Mouse (Mus musculus) forebrain, embryonic 16.5 days (tissue): ENCODE data around the gene Tmbim7. TPM values are rescaled to one million over a fixed set of nuclear protein-coding genes. Genes with fewer than 3 reads are reported as not detected.
"Not testable (repeated sequence)": the region's sequence is repeated elsewhere in the genome, so short reads cannot be mapped to it uniquely, and the experiment has no call there.

Experiments
- ATAC-seq: fragments of 200-750 bp; cut with Nextera tagmentation; 2 replicates; pipeline ENCODE4 v1.8.0; 2017; ENCODE audit warnings: mild to moderate bottlenecking, moderate library complexity
- H3K27ac ChIP-seq: fragments of 300-500 bp; sonication (generic); 2 replicates; pipeline ENCODE4 v1.5.1; 2014; ENCODE audit warnings: low read length, control low read depth
- H3K27me3 ChIP-seq: fragments of 300-500 bp; sonication (generic); replicated peaks from 2 replicates; pipeline ENCODE4 v1.6.1; 2014; ENCODE audit warnings: low read length; ENCODE audit not compliant: control insufficient read depth, insufficient read depth
- H3K36me3 ChIP-seq: fragments of 300-500 bp; sonication (generic); 2 replicates; pipeline ENCODE4 v1.6.1; 2014; ENCODE audit not compliant: control insufficient read depth, insufficient read depth
- H3K4me1 ChIP-seq: fragments of 300-500 bp; sonication (generic); replicated peaks from 2 replicates; pipeline ENCODE4 v1.6.1; 2014; ENCODE audit warnings: low read length; ENCODE audit not compliant: control insufficient read depth, insufficient read depth
- H3K4me2 ChIP-seq: fragments of 300-500 bp; sonication (generic); 2 replicates; pipeline ENCODE4 v1.6.1; 2014; ENCODE audit warnings: mild to moderate bottlenecking, low read length, control low read depth
- H3K4me3 ChIP-seq: fragments of 300-500 bp; sonication (generic); replicated peaks from 2 replicates; pipeline ENCODE4 v1.5.1; 2014; ENCODE audit warnings: mild to moderate bottlenecking, low read length, control low read depth
- H3K9ac ChIP-seq: fragments of 300-500 bp; sonication (generic); replicated peaks from 2 replicates; pipeline ENCODE4 v1.6.1; 2014; ENCODE audit warnings: low read depth, low read length, control low read depth
- H3K9me3 ChIP-seq: fragments of 300-500 bp; sonication (generic); 2 replicates; pipeline ENCODE4 v1.6.1; 2016; ENCODE audit warnings: low read length; ENCODE audit not compliant: control insufficient read depth
- WGBS: fragments of 180-500 bp; shearing (Covaris S2); extraction: QIAGEN DNeasy Blood & Tissue Kit; methylation state at CpG from one replicate; pipeline ENCODE4 v1.1.7; 2014; 5-methylcytosine and 5-hydroxymethylcytosine counted together
- polyA plus RNA-seq: library from polyadenylated mRNA; unstranded; fragments of >200 nt; fragmentation: Nextera tagmentation; extraction: Ambion mirVana; gene quantifications from 2 replicates; pipeline ENCODE4 v1.2.1, GENCODE M21; 2015

Tmbim7 gene
- not detected in 2 replicates for polyA plus RNA-seq

DNA sequence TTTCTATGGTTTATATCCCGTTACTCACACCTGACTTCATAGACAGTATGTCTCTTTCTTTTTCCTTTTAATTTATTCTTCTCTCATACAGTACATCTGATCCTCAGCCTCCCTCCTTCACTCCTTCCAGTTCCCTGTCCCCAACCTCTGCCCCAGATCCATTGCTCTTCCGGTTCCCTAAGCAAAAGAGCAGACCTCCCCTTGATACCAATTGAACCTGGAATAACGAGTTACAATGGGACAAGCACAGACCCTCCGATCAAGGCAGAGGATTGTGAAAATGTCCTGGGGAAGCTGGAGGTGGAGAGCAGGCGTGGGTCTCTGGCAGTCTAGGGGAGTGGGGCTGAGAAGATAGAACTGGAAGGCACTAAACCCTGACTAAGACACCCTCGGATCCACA lies at the start of gene Tmbim7:
Gene Tmbim7 (plus strand): TSS at position 301 of the 400 bp plus-strand sequence.
- Histone ChIP-seq H3K4me3 (no peak within 1 kb of the TSS), H3K9ac (no peak within 1 kb of the TSS), H3K4me1 (peaks cover 5% of the 10 kb centered on the region), H3K27ac (no peak within 1 kb of the TSS), H3K36me3 (no peaks in the 10 kb centered on the region), H3K27me3 (no peaks in the 10 kb centered on the region), H3K9me3 (no peaks in the 10 kb centered on the region), H3K4me2 (no peak within 1 kb of the TSS)
- ATAC-seq = no peak
- 67% methylated on average over 6 of the region's 6 CpGs for WGBS

DNA sequence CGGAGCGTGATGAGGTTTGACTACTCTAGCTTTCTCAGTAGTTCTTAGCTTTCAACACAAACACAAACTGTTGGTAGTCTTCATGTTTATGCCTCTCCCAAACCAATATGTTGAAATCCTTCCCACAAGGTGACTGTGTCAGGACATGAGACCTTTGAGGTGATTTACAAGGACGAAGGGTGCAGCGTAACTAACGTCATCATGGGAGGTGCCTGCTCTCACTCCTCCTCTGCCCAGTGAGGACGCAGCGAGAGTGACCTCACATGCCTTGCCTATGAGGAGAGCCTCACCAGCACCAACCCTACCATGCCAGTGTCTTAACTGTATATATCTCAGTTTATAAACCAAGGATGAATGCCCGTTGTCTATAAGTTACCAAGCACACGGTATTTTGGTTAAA lies 43.9 kb upstream of the Tmbim7 start:
- Histone ChIP-seq H3K27me3 (no peaks in the 10 kb centered on the region), H3K9ac (no peak overlapping the region), H3K4me1 (no peaks in the 10 kb centered on the region), H3K27ac (no peak overlapping the region), H3K9me3 (no peaks in the 10 kb centered on the region), H3K36me3 (peaks cover 22% of the 10 kb centered on the region), H3K4me2 (no peak overlapping the region), H3K4me3 (no peak overlapping the region)
- no peak for ATAC-seq
- WGBS = 96% methylated on average over 9 of the region's 9 CpGs

DNA sequence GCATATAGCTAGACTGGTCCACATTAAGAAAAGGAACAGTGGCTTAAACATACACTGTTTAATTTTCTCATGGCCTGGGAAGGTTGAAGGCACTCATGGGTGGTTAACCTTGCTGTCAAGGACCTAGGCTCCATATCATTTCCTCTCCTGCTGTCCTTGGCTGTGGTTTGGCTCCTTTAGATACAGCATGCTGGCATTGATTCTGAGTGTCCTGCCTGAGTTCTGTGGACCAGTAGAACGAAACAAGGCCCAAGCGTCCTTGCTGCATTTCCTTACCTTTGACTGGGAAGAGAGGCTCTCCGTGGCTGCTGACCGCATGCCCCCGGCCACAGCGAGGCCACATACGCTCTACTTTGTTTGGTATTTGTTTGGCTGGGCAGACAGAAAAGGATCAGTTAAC lies 41.7 kb upstream of the Tmbim7 start:
- ATAC-seq = no peak
- no peak overlapping the region for H3K27ac ChIP-seq
- H3K9me3 ChIP-seq = no peaks in the 10 kb centered on the region

DNA sequence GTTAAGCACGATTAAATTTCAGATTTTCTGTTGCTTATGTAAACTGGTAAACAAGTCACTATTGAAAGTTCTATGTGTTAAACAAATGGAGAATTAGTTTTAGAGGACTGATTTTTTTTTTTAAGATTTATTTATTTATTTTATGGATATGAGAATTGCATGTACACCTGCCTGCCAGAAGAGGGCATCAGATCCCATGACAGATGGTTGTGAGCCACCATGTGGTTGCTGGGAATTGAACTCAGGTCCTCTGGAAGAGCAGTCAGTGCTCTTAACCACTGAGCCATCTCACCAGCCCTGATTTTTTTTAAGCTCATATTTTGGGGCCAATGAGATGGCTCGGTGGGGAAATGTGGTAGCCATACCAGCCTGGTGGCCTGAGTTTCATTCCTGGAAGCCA lies 39.1 kb upstream of the Tmbim7 start:
- H3K27ac ChIP-seq, H3K4me2 ChIP-seq, H3K27me3 ChIP-seq, H3K9me3 ChIP-seq, ATAC-seq, H3K4me3 ChIP-seq, H3K4me1 ChIP-seq, H3K9ac ChIP-seq: not testable (repeated sequence)
- WGBS = 97% methylated on average over 2 of the region's 2 CpGs
- peaks cover 14% of the 10 kb centered on the region; the same call in 1 of the 2 replicates for H3K36me3 ChIP-seq

More for the DNA sequence above, 41.7 kb upstream of the Tmbim7 start:
- WGBS = 94% methylated on average over 7 of the region's 7 CpGs
- no peak overlapping the region for H3K9ac ChIP-seq
- no peaks in the 10 kb centered on the region for H3K27me3 ChIP-seq
- no peaks in the 10 kb centered on the region for H3K4me1 ChIP-seq
- H3K36me3 ChIP-seq = peaks cover 26% of the 10 kb centered on the region
- no peak overlapping the region for H3K4me2 ChIP-seq
- H3K4me3 ChIP-seq = no peak overlapping the region

DNA sequence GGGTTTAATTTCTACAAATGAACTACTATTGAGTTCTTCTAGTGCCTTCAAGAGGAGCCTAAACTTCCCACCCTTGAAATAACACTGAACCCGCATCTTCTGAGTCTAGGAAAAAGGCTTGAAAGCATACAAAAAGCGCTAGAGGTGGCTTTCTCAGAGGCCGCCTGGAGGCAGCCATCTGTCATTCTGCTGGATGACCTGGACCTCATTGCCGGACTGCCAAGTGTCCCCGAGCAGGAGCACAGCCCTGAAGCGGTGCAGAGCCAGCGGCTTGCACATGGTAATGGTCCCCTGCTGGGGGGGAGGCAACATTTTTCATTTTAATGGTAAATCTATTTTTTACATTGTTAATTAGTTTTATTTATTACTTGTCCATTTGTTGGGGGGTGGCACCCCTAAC lies 30.5 kb upstream of the Tmbim7 start:
- 85% methylated on average over 7 of the region's 7 CpGs for WGBS
- Histone ChIP-seq H3K4me3 (no peak overlapping the region), H3K4me1 (no peaks in the 10 kb centered on the region), H3K9ac (no peak overlapping the region), H3K4me2 (no peak overlapping the region), H3K27ac (no peak overlapping the region), H3K27me3 (no peaks in the 10 kb centered on the region), H3K36me3 (peaks cover 23% of the 10 kb centered on the region), H3K9me3 (no peaks in the 10 kb centered on the region)
- no peak for ATAC-seq

DNA sequence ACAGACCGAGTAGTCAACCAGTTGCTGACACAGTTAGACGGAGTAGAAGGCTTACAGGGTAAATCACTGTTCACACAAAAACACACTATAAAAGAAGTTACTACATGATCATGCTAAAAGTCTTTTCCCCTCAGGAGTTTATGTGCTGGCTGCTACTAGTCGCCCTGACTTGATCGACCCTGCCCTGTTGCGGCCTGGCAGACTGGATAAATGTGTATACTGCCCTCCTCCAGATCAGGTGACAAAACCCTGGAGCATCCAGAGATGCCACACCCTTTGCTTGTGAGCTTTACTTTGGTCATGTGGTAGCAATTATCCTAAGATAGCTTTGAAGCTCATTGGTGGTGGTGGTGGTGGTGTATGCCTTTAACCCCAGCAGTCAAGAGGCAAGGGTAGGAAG lies 20.9 kb upstream of the Tmbim7 start:
- Histone ChIP-seq H3K36me3 (peaks cover 3% of the 10 kb centered on the region; the same call in 1 of the 2 replicates), H3K4me1 (no peaks in the 10 kb centered on the region), H3K9ac (no peak overlapping the region), H3K4me3 (no peak overlapping the region), H3K27ac (no peak overlapping the region), H3K27me3 (no peaks in the 10 kb centered on the region), H3K9me3 (no peaks in the 10 kb centered on the region), H3K4me2 (no peak overlapping the region)
- WGBS = 97% methylated on average over 5 of the region's 5 CpGs
- ATAC-seq = no peak

DNA sequence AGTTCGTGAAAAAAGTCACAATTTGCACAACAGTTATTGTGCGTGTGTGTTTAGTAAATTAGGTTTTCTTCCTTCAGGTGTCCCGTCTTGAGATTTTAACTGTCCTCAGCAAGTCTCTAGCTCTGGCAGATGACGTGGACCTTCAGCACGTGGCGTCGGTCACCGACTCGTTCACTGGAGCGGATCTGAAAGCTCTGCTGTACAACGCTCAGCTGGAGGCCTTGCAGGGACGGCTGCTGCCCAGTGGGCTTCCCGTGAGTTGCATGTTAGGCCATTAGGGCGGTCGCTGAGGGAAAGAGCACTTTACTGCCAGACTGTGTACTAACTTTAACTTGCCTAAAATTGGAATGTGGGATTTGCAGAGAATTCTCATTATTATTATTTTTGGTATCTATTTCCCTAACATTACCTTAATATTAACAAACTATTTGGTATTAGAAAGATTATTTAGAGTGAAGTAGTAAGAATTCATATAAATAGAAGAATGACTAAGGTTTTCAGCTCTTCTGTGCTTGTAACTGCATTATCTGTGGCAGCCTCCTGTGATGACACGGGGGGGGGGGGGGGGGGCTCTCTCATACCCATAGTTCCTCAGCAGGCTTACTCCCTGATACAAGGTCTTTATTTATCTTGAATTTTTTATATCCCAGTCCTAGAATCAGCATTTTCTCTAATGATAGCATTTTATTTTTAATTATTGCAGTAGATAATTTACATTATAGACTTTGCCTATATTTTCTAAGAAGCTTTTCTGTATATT lies 19.3 kb upstream of the Tmbim7 start:
- Histone ChIP-seq H3K9ac (no peak overlapping the region), H3K4me1 (no peaks in the 10 kb centered on the region), H3K36me3 (peaks cover 7% of the 10 kb centered on the region), H3K9me3 (no peaks in the 10 kb centered on the region), H3K27ac (no peak overlapping the region), H3K27me3 (no peaks in the 10 kb centered on the region), H3K4me3 (no peak overlapping the region), H3K4me2 (no peak overlapping the region)
- ATAC-seq = no peak
- WGBS = 62% methylated on average over 16 of the region's 16 CpGs

DNA sequence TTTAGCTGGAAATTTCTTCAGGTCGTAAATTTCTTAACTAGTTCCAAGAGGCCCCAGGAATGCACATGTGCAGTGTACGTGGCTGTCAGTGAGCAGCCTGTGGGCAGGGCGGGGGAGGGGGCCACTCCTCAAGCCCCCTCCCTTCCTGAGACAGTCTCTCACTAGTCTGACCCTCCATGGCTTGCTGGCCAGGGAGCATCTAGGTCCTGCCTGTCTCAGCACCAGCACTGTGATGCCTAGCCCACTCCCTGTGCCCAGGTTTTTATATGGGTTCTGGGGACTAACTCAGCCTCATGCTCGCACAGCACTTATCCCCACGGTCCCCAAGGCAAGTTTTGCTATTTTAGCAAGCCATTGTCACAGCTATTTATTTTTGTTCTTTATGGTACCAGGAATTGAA lies 18.7 kb upstream of the Tmbim7 start:
- no peak for ATAC-seq
- 89% methylated on average over 5 of the region's 5 CpGs for WGBS
- Histone ChIP-seq H3K4me1 (no peaks in the 10 kb centered on the region), H3K27ac (no peak overlapping the region), H3K9me3 (no peaks in the 10 kb centered on the region), H3K9ac (no peak overlapping the region), H3K4me2 (no peak overlapping the region), H3K4me3 (no peak overlapping the region), H3K36me3 (peaks cover 7% of the 10 kb centered on the region), H3K27me3 (no peaks in the 10 kb centered on the region)

DNA sequence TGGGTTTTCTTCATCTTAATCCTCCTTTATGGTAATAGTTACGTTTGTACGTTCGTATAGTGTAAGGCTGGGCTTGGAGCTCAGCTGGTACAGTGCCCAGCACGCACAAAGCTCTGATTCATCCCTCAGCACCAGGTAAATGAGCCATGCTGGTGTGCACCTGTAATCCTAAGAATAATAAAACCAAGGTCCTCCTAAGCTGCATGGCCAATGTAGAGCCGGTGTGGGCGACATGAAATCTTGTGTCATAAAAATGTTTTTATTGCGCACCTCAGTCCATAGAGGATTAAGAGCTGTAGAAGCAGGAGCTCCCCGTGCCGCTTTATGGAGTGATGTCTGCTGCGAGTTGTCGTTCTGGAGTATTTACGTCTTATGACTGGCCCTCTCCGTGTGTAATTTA lies 17.7 kb upstream of the Tmbim7 start:
- Histone ChIP-seq H3K4me1 (no peaks in the 10 kb centered on the region), H3K36me3 (peaks cover 7% of the 10 kb centered on the region)
- WGBS = 95% methylated on average over 13 of the region's 13 CpGs

DNA sequence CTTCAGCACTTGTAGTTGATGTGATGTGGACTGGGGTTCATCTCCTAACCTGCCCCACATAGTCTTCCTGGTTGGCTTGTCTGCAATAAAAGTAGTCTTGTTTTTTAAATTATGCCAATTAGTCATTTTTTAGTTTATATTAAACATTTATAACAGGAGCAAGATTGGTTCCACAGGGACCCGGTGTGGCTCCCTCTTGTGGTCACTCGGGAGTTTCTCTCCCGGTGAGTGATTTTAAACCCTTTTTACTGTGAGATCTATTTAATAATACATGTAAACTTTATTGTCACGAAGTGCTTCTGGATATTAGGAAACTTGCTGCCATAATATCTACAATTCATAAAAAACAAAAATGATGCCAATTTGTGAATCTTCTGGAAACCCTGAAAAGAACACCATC lies 17.0 kb upstream of the Tmbim7 start:
- H3K9ac ChIP-seq = no peak overlapping the region
- no peak for ATAC-seq
- no peaks in the 10 kb centered on the region for H3K9me3 ChIP-seq
- peaks cover 7% of the 10 kb centered on the region for H3K36me3 ChIP-seq
- H3K4me3 ChIP-seq = no peak overlapping the region
- 70% methylated on average over 4 of the region's 4 CpGs for WGBS
- H3K27me3 ChIP-seq = no peaks in the 10 kb centered on the region
- H3K27ac ChIP-seq = no peak overlapping the region
- no peak overlapping the region for H3K4me2 ChIP-seq
- no peaks in the 10 kb centered on the region for H3K4me1 ChIP-seq

More for the DNA sequence above, 17.7 kb upstream of the Tmbim7 start:
- Histone ChIP-seq H3K4me3 (no peak overlapping the region), H3K9me3 (no peaks in the 10 kb centered on the region), H3K4me2 (no peak overlapping the region), H3K9ac (no peak overlapping the region), H3K27me3 (no peaks in the 10 kb centered on the region), H3K27ac (no peak overlapping the region)
- ATAC-seq = no peak
